Mouse (Mus musculus): ENCODE data around the gene Gm8906.
"Not testable (repeated sequence)": the region's sequence is repeated elsewhere in the genome, so short reads cannot be mapped to it uniquely, and the experiment has no call there.

Gm8906 gene

DNA sequence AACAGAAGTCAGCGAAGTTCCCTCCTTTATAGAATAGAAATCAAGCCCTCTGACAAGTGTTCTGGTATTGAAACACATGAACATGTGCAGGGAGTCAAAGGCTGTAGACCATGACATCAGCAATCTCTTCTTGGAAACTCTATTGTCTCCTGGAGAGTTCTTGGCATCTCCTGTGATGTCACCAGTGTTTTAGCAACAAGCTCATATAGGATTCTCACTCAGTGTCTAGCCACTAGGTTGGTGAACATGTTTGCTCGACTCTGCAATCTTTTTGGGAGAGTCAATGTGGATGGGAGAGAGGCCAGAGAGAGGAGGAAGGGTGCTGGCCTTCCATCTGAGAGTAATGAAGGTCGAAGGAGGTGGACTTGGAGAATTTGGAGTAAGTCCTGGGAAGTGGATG is at the start of gene Gm8906:
Gene Gm8906 (plus strand): TSS at position 301 of the 400 bp plus-strand sequence.
- CTCF ChIA-PET, result not testable (repeated sequence)
